Mouse (Mus musculus) midbrain, embryonic 15.5 days (tissue): Measurements from ENCODE around the gene Ttc25. TPM values are rescaled to one million over a fixed set of nuclear protein-coding genes. Genes with fewer than 3 reads are reported as not detected.
"Not testable (repeated sequence)": the region's sequence is repeated elsewhere in the genome, so short reads cannot be mapped to it uniquely, and the experiment has no call there.

ENCODE experiments used
- ATAC-seq: fragments of 200-750 bp; cut with Nextera tagmentation; replicated peaks from 2 replicates; pipeline ENCODE4 v1.8.0; 2017; ENCODE audit warnings: moderate TSS enrichment
- H3K27ac ChIP-seq: fragments of 300-500 bp; sonication (generic); 2 replicates; pipeline ENCODE4 v1.5.1; 2015; ENCODE audit warnings: mild to moderate bottlenecking, inconsistent platforms
- H3K27me3 ChIP-seq: fragments of 300-500 bp; sonication (generic); replicated peaks from 2 replicates; pipeline ENCODE4 v1.6.1; 2015; ENCODE audit warnings: inconsistent platforms
- H3K36me3 ChIP-seq: fragments of 300-500 bp; sonication (generic); replicated peaks from 2 replicates; pipeline ENCODE4 v1.6.1; 2015; ENCODE audit warnings: inconsistent platforms
- H3K4me1 ChIP-seq: fragments of 300-500 bp; sonication (generic); 2 replicates; pipeline ENCODE4 v1.6.1; 2015; ENCODE audit warnings: inconsistent platforms
- H3K4me2 ChIP-seq: fragments of 300-500 bp; sonication (generic); 2 replicates; pipeline ENCODE4 v1.6.1; 2015; ENCODE audit warnings: inconsistent platforms, mild to moderate bottlenecking, moderate library complexity
- H3K4me3 ChIP-seq: fragments of 300-500 bp; sonication (generic); 2 replicates; pipeline ENCODE4 v1.5.1; 2015; ENCODE audit warnings: mild to moderate bottlenecking, inconsistent platforms
- H3K9ac ChIP-seq: fragments of 300-500 bp; sonication (generic); 2 replicates; pipeline ENCODE4 v1.6.1; 2015; ENCODE audit warnings: mild to moderate bottlenecking, inconsistent platforms
- H3K9me3 ChIP-seq: fragments of 300-500 bp; sonication (generic); 2 replicates; pipeline ENCODE4 v1.6.1; 2016; ENCODE audit warnings: inconsistent platforms
- WGBS: fragments of 180-500 bp; shearing (Covaris S2); methylation state at CpG from one replicate; pipeline ENCODE4 v1.1.7; 2015; ENCODE audit warnings: mixed read lengths; 5-methylcytosine and 5-hydroxymethylcytosine counted together
- polyA plus RNA-seq: library from polyadenylated mRNA; unstranded; fragments of >200 nt; fragmentation: Nextera tagmentation; extraction: Ambion mirVana; gene quantifications from 2 replicates; pipeline ENCODE4 v1.2.1, GENCODE M21; 2015

The Ttc25 gene
- polyA plus RNA-seq, 1 experiment from 2014 or later = 2.4 TPM

GRCm38 (mm10) chr11:100534821-100535220 lies 10.6 kb upstream of the Ttc25 start:
- ATAC-seq, H3K27ac ChIP-seq, H3K4me3 ChIP-seq, H3K9me3 ChIP-seq, H3K9ac ChIP-seq, H3K4me2 ChIP-seq, H3K4me1 ChIP-seq, H3K36me3 ChIP-seq, H3K27me3 ChIP-seq: not testable (repeated sequence)
- WGBS = 87% methylated on average over 6 of the region's 6 CpGs

DNA sequence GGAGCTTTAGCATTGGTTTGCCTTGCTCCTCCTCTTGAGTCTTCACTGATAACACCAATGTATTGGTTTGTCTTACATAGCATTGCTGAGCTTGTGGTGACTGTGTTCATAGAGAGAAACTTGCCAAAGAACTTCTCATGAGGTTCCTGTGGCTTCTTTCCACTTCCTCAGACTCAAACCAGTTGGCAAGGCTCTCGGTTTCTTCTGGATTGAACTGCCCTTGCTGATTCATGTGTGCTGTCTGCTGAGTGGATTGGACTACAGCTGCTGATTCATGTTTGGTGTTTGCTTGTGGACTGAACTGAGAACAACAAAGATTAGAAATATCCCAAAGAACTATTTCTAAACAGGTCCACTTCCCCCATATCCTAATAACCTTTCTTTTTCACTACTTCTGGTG lies 9.4 kb upstream of the Ttc25 start:
- Histone ChIP-seq H3K36me3 (no peaks in the 10 kb centered on the region), H3K9ac (no peak overlapping the region), H3K27me3 (no peaks in the 10 kb centered on the region), H3K27ac (no peak overlapping the region), H3K4me3 (no peak overlapping the region), H3K9me3 (no peaks in the 10 kb centered on the region), H3K4me2 (no peak overlapping the region), H3K4me1 (no peaks in the 10 kb centered on the region)
- ATAC-seq = no peak
- 86% methylated on average over 1 of the region's 1 CpGs for WGBS

- no peaks in the 10 kb centered on the region for H3K36me3 ChIP-seq
- no peaks in the 10 kb centered on the region for H3K9me3 ChIP-seq
- no peak overlapping the region for H3K27ac ChIP-seq
- H3K9ac ChIP-seq = no peak overlapping the region
- no peaks in the 10 kb centered on the region for H3K4me1 ChIP-seq
- ATAC-seq = no peak
- no peaks in the 10 kb centered on the region for H3K27me3 ChIP-seq
- H3K4me3 ChIP-seq = no peak overlapping the region
- no peak overlapping the region for H3K4me2 ChIP-seq
These were observed 8.9 kb upstream of the Ttc25 start for GRCm38 (mm10) chr11:100536466-100536865.

DNA sequence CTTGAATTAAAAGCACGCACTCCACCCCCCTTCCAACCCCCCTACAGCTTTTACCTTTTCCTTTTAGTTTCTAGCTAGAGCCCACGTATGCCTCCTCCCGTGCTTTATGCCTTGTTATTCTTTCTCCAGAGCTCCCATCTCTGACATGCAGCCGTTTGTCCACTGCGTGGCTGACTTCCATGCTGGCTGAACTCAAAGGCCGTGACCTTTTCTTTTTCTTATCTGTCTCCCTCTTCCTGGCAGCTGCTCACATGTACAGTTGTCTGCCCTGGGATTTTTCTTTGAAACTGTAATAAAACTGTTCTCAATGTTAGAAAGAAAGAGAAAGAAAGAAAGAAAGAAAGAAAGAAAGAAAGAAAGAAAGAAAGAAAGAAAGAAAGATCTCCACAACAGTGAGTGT lies 4.4 kb upstream of the Ttc25 start:
- Histone ChIP-seq H3K27me3 (no peaks in the 10 kb centered on the region), H3K27ac (no peak overlapping the region), H3K36me3 (no peaks in the 10 kb centered on the region), H3K9ac (no peak overlapping the region), H3K9me3 (no peaks in the 10 kb centered on the region), H3K4me3 (no peak overlapping the region), H3K4me2 (no peak overlapping the region), H3K4me1 (peaks cover 14% of the 10 kb centered on the region)
- ATAC-seq = no peak
- WGBS = 60% methylated on average over 6 of the region's 6 CpGs

- no peak overlapping the region for H3K4me2 ChIP-seq
- H3K4me3 ChIP-seq = no peak overlapping the region
- WGBS = 88% methylated on average over 2 of the region's 2 CpGs
- no peak overlapping the region for H3K9ac ChIP-seq
- H3K27me3 ChIP-seq = no peaks in the 10 kb centered on the region
- H3K27ac ChIP-seq = no peak overlapping the region
- no peak for ATAC-seq
- no peaks in the 10 kb centered on the region for H3K36me3 ChIP-seq
- no peaks in the 10 kb centered on the region for H3K9me3 ChIP-seq
- H3K4me1 ChIP-seq = peaks cover 18% of the 10 kb centered on the region
These were observed 3.8 kb upstream of the Ttc25 start for GRCm38 (mm10) chr11:100541577-100541976.

- Histone ChIP-seq H3K4me3 (peak overlapping the region; percentile 48), H3K27me3 (0 out of 2 replicates have a peak, but pooled peaks cover 3% of the 10 kb centered on the region), H3K27ac (peak overlapping the region; percentile 81), H3K4me1 (peaks cover 18% of the 10 kb centered on the region), H3K4me2 (peak overlapping the region; percentile 82), H3K9me3 (no peaks in the 10 kb centered on the region), H3K9ac (peak overlapping the region; percentile 54), H3K36me3 (no peaks in the 10 kb centered on the region)
- WGBS = 27% methylated on average over 7 of the region's 7 CpGs
- ATAC-seq = no peak
These were observed 309 bp downstream of the Ttc25 start for GRCm38 (mm10) chr11:100545746-100546085.

DNA sequence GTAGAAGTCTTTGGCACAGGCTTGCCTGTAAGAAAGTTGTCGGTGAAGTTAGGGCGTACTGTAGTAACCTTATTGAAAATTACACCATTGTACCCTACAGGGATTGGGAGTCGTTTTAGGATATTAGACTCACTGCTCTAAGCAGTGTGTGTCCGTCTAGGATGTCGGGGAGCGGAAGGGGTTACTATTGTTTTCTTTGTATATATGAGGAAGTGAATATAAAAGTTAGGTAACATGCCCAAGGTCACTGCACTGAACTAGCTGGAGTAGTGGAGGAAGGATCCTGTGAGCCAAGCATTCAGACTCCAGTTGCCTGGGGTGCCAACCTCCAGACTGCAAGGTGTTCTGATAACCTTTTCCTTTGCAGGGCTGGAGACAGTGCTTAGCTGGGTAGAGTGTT lies 1.5 kb downstream of the Ttc25 start:
- no peak for ATAC-seq

GRCm38 (mm10) chr11:100548141-100548540 lies 2.7 kb downstream of the Ttc25 start:
- no peaks in the 10 kb centered on the region for H3K36me3 ChIP-seq
- no peaks in the 10 kb centered on the region for H3K9me3 ChIP-seq
- no peak for ATAC-seq
- H3K27me3 ChIP-seq = 0 out of 2 replicates have a peak, but pooled peaks cover 3% of the 10 kb centered on the region
- peaks cover 18% of the 10 kb centered on the region for H3K4me1 ChIP-seq
- no peak overlapping the region for H3K27ac ChIP-seq
- H3K9ac ChIP-seq = no peak overlapping the region
- no peak overlapping the region for H3K4me3 ChIP-seq
- WGBS = 88% methylated on average over 6 of the region's 6 CpGs
- H3K4me2 ChIP-seq = no peak overlapping the region

More for the DNA sequence above, 1.5 kb downstream of the Ttc25 start:
- H3K4me1 ChIP-seq = peaks cover 18% of the 10 kb centered on the region
- H3K27ac ChIP-seq = no peak overlapping the region
- no peak overlapping the region for H3K9ac ChIP-seq
- no peak overlapping the region for H3K4me2 ChIP-seq
- H3K4me3 ChIP-seq = no peak overlapping the region
- no peaks in the 10 kb centered on the region for H3K9me3 ChIP-seq
- H3K36me3 ChIP-seq = no peaks in the 10 kb centered on the region
- 0 out of 2 replicates have a peak, but pooled peaks cover 3% of the 10 kb centered on the region for H3K27me3 ChIP-seq
- WGBS = 87% methylated on average over 6 of the region's 6 CpGs

DNA sequence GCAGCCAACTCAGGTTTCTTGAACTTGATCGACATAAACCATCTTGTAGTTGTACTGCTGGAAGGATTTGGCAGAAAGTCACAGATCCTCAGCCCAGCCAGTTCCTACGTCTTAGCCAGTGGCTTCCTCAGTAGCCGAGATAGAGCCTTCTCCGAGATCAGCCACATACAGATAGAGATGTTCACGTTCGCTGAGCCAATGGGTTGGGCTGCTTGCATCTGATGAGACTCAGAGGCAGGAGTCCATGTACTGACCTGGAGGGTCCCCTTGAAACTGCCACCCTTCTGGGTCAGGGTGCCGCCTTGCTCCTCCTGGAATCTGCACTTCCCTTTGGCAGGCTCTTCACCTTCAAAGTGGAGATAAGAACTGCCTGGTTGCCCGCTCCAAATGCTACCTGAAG lies 4.1 kb downstream of the Ttc25 start:
- H3K9me3 ChIP-seq = no peaks in the 10 kb centered on the region
- 82% methylated on average over 8 of the region's 8 CpGs for WGBS
- no peak for ATAC-seq
- no peak overlapping the region for H3K4me2 ChIP-seq
- H3K9ac ChIP-seq = no peak overlapping the region
- no peak overlapping the region for H3K4me3 ChIP-seq
- 0 out of 2 replicates have a peak, but pooled peaks cover 3% of the 10 kb centered on the region for H3K27me3 ChIP-seq
- no peak overlapping the region for H3K27ac ChIP-seq
- no peaks in the 10 kb centered on the region for H3K36me3 ChIP-seq
- H3K4me1 ChIP-seq = peaks cover 18% of the 10 kb centered on the region

- Histone ChIP-seq H3K9ac (no peak overlapping the region), H3K4me3 (no peak overlapping the region), H3K36me3 (no peaks in the 10 kb centered on the region), H3K27ac (no peak overlapping the region), H3K4me1 (peaks cover 11% of the 10 kb centered on the region), H3K4me2 (no peak overlapping the region), H3K27me3 (0 out of 2 replicates have a peak, but pooled peaks cover 3% of the 10 kb centered on the region), H3K9me3 (no peaks in the 10 kb centered on the region)
- no peak for ATAC-seq
- WGBS = 77% methylated on average over 6 of the region's 6 CpGs
These were observed 4.7 kb downstream of the Ttc25 start for GRCm38 (mm10) chr11:100550101-100550500.

DNA sequence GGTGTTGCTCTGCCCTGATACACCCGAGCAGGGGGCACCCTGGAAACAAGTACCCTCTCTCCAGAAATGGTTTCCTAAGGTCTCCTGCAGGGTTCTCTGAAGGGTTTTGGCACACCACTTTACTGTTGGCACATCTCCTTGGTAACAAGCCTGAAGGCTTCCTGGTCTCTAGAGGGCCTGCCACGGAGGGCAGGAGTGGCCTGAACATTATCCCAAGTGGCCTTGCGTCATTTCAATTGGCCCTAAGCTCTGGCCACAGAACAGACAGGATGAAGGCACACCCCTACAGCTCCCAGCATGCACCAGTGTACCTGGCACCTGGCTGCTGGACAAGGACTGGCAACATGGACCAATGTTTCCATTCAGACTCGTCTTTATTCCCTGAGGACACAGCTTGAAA lies 7.4 kb downstream of the Ttc25 start:
- Histone ChIP-seq H3K4me1 (no peaks in the 10 kb centered on the region), H3K9ac (no peak overlapping the region), H3K4me3 (no peak overlapping the region), H3K9me3 (no peaks in the 10 kb centered on the region), H3K27me3 (0 out of 2 replicates have a peak, but pooled peaks cover 2% of the 10 kb centered on the region), H3K4me2 (no peak overlapping the region), H3K27ac (no peak overlapping the region), H3K36me3 (no peaks in the 10 kb centered on the region)
- WGBS = 87% methylated on average over 4 of the region's 4 CpGs
- ATAC-seq = no peak

GRCm38 (mm10) chr11:100555583-100555982 lies 10.2 kb downstream of the Ttc25 start:
- Histone ChIP-seq H3K9me3 (no peaks in the 10 kb centered on the region), H3K4me2 (peak overlapping the region; percentile 33), H3K4me3 (no peak overlapping the region), H3K4me1 (no peaks in the 10 kb centered on the region), H3K27ac (no peak overlapping the region), H3K36me3 (no peaks in the 10 kb centered on the region), H3K9ac (peak overlapping the region; percentile 16; the same call in 1 of the 2 replicates), H3K27me3 (no peaks in the 10 kb centered on the region)
- 22% methylated on average over 11 of the region's 11 CpGs for WGBS
- no peak for ATAC-seq

DNA sequence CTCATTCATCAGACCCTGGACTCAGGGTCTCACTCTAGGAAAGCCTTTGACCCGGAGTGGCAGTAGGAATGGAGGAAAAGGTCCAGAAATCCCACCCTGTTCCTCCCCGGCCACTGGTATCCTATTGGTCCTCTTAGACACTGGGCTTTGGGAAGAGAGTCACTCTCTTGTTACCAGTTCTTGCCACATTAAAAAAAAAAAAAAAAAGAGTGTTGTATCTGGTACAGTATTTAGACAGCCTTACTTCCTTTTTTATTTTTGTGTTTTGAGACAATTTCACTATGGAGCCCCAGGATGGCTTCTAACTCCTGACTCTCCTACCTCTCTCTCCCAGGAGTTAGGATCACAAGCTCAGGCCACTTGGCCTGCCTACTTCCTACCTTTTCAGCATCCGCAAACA lies 12.2 kb downstream of the Ttc25 start:
- Histone ChIP-seq H3K9ac (no peak overlapping the region), H3K9me3 (no peaks in the 10 kb centered on the region), H3K27ac (no peak overlapping the region), H3K4me2 (no peak overlapping the region), H3K4me3 (no peak overlapping the region), H3K27me3 (no peaks in the 10 kb centered on the region), H3K4me1 (no peaks in the 10 kb centered on the region), H3K36me3 (no peaks in the 10 kb centered on the region)
- no peak for ATAC-seq
- 81% methylated on average over 3 of the region's 3 CpGs for WGBS
